Mouse (Mus musculus): ENCODE results near the gene Tspan32. TPM values are rescaled to one million over a fixed set of nuclear protein-coding genes. Genes with fewer than 3 reads are reported as not detected.

Gene Tspan32
- polyA plus RNA-seq, 1 experiment from 2014 or later, result 4.6 TPM

- no peak for ATAC-seq (ENCODE audit: insufficient read depth, low FRiP score, low TSS enrichment)
- H3K27me3 ChIP-seq (ENCODE audit: control insufficient read depth, insufficient read depth, low read length), result no peaks in the 10 kb centered on the region
- H3K4me2 ChIP-seq (ENCODE audit: low read depth), result no peak overlapping the region
- no peak overlapping the region for H3K4me3 ChIP-seq (ENCODE audit: low read depth, low read length)
- H3K36me3 ChIP-seq (ENCODE audit: control insufficient read depth, insufficient read depth, low read length), result no peaks in the 10 kb centered on the region
- WGBS, result 93% methylated on average over 4 of the region's 4 CpGs
- H3K9me3 ChIP-seq (ENCODE audit: control insufficient read depth, low read length), result no peaks in the 10 kb centered on the region
- DNase-seq (ENCODE audit: low spot score), result no peak
- no peak overlapping the region for H3K9ac ChIP-seq (ENCODE audit: low read length)
- no peak overlapping the region for H3K27ac ChIP-seq (ENCODE audit: low read depth, low read length)
- no peaks in the 10 kb centered on the region for H3K4me1 ChIP-seq (ENCODE audit: control insufficient read depth, insufficient read depth, low read length)
These were observed 19.7 kb upstream of the Tspan32 start for GRCm38 (mm10) chr7:142985146-142985545.

DNA sequence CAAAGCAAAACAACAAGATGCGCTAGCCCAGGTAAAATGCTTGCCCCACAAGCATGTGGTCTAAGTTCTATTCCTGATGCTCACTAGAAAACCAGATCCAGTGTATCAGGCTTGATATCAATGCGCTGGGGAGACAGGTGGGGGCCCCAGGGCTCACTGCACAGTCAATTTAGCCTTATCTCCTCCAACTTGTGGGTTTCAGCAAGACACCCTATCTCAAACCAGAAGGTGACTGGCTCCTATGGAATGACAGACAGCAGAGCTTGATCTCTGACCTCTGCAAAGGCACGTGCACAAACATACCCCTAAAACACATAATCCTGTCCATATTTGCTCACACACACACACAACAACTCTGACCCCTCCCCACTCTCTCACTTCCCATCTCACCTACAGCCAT lies 17.1 kb upstream of the Tspan32 start:
- no peak overlapping the region for H3K9ac ChIP-seq (ENCODE audit: low read length)
- H3K9me3 ChIP-seq (ENCODE audit: control insufficient read depth, low read length), result no peaks in the 10 kb centered on the region
- no peaks in the 10 kb centered on the region for H3K27me3 ChIP-seq (ENCODE audit: control insufficient read depth, insufficient read depth, low read length)
- no peaks in the 10 kb centered on the region for H3K4me1 ChIP-seq (ENCODE audit: control insufficient read depth, insufficient read depth, low read length)
- no peak overlapping the region for H3K27ac ChIP-seq (ENCODE audit: low read depth, low read length)
- DNase-seq (ENCODE audit: low spot score) (no peak), ATAC-seq (ENCODE audit: insufficient read depth, low FRiP score, low TSS enrichment) (no peak)
- no peak overlapping the region for H3K4me3 ChIP-seq (ENCODE audit: low read depth, low read length)
- H3K4me2 ChIP-seq (ENCODE audit: low read depth), result no peak overlapping the region
- 85% methylated on average over 3 of the region's 3 CpGs for WGBS
- H3K36me3 ChIP-seq (ENCODE audit: control insufficient read depth, insufficient read depth, low read length), result no peaks in the 10 kb centered on the region

GRCm38 (mm10) chr7:142995004-142995403 lies 9.8 kb upstream of the Tspan32 start:
- Histone ChIP-seq H3K9ac (ENCODE audit: low read length) (no peak overlapping the region), H3K27ac (ENCODE audit: low read depth, low read length) (no peak overlapping the region), H3K4me2 (ENCODE audit: low read depth) (no peak overlapping the region), H3K27me3 (ENCODE audit: control insufficient read depth, insufficient read depth, low read length) (no peaks in the 10 kb centered on the region), H3K36me3 (ENCODE audit: control insufficient read depth, insufficient read depth, low read length) (no peaks in the 10 kb centered on the region), H3K4me3 (ENCODE audit: low read depth, low read length) (no peak overlapping the region), H3K4me1 (ENCODE audit: control insufficient read depth, insufficient read depth, low read length) (no peaks in the 10 kb centered on the region), H3K9me3 (ENCODE audit: control insufficient read depth, low read length) (no peaks in the 10 kb centered on the region)
- DNase-seq (ENCODE audit: low spot score) (no peak), ATAC-seq (ENCODE audit: insufficient read depth, low FRiP score, low TSS enrichment) (no peak)

- Histone ChIP-seq H3K4me2 (ENCODE audit: low read depth) (no peak overlapping the region), H3K9me3 (ENCODE audit: control insufficient read depth, low read length) (no peaks in the 10 kb centered on the region), H3K36me3 (ENCODE audit: control insufficient read depth, insufficient read depth, low read length) (no peaks in the 10 kb centered on the region), H3K27me3 (ENCODE audit: control insufficient read depth, insufficient read depth, low read length) (no peaks in the 10 kb centered on the region), H3K4me3 (ENCODE audit: low read depth, low read length) (no peak overlapping the region), H3K9ac (ENCODE audit: low read length) (no peak overlapping the region), H3K4me1 (ENCODE audit: control insufficient read depth, insufficient read depth, low read length) (no peaks in the 10 kb centered on the region), H3K27ac (ENCODE audit: low read depth, low read length) (no peak overlapping the region)
- DNase-seq (ENCODE audit: low spot score) (no peak), ATAC-seq (ENCODE audit: insufficient read depth, low FRiP score, low TSS enrichment) (no peak)
- 63% methylated on average over 3 of the region's 3 CpGs for WGBS
These were observed 9.1 kb upstream of the Tspan32 start for GRCm38 (mm10) chr7:142995630-142996338.

DNA sequence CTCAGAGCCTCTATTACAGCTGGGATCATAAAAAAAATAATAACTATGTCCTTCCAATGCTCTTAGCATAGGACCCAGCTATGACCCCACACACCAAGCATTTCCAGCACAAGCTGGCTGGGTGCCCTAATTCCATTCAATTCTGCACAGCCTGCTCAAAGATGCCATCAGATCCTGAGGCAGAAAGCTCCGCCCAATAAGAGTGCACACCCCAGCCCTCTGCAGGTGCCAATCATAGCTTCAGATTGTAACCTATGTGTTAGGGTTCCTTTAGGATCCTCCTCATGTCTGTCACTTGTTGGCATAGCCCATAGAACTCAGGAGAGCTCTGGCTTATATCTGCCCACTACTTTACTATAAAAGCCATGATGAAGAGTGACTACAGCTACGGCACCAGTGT lies 7.8 kb upstream of the Tspan32 start:
- H3K27ac ChIP-seq (ENCODE audit: low read depth, low read length), result no peak overlapping the region
- no peaks in the 10 kb centered on the region for H3K4me1 ChIP-seq (ENCODE audit: control insufficient read depth, insufficient read depth, low read length)
- H3K4me2 ChIP-seq (ENCODE audit: low read depth), result no peak overlapping the region
- H3K9ac ChIP-seq (ENCODE audit: low read length), result no peak overlapping the region
- no peaks in the 10 kb centered on the region for H3K27me3 ChIP-seq (ENCODE audit: control insufficient read depth, insufficient read depth, low read length)
- no peak for ATAC-seq (ENCODE audit: insufficient read depth, low FRiP score, low TSS enrichment)
- WGBS, result 84% methylated on average over 2 of the region's 2 CpGs
- DNase-seq (ENCODE audit: low spot score), result no peak
- no peaks in the 10 kb centered on the region for H3K36me3 ChIP-seq (ENCODE audit: control insufficient read depth, insufficient read depth, low read length)
- H3K4me3 ChIP-seq (ENCODE audit: low read depth, low read length), result no peak overlapping the region
- H3K9me3 ChIP-seq (ENCODE audit: control insufficient read depth, low read length), result no peaks in the 10 kb centered on the region

- H3K4me1 ChIP-seq (ENCODE audit: control insufficient read depth, insufficient read depth, low read length), result no peaks in the 10 kb centered on the region
- no peak overlapping the region for H3K9ac ChIP-seq (ENCODE audit: low read length)
- no peaks in the 10 kb centered on the region for H3K36me3 ChIP-seq (ENCODE audit: control insufficient read depth, insufficient read depth, low read length)
- no peaks in the 10 kb centered on the region for H3K27me3 ChIP-seq (ENCODE audit: control insufficient read depth, insufficient read depth, low read length)
- 77% methylated on average over 3 of the region's 3 CpGs for WGBS
- H3K9me3 ChIP-seq (ENCODE audit: control insufficient read depth, low read length), result no peaks in the 10 kb centered on the region
- DNase-seq (ENCODE audit: low spot score), result peak; percentile 7
- no peak overlapping the region for H3K4me2 ChIP-seq (ENCODE audit: low read depth)
- no peak for ATAC-seq (ENCODE audit: insufficient read depth, low FRiP score, low TSS enrichment)
- no peak overlapping the region for H3K27ac ChIP-seq (ENCODE audit: low read depth, low read length)
- H3K4me3 ChIP-seq (ENCODE audit: low read depth, low read length), result no peak overlapping the region
These were observed 7.3 kb upstream of the Tspan32 start for GRCm38 (mm10) chr7:142997403-142998150.

DNA sequence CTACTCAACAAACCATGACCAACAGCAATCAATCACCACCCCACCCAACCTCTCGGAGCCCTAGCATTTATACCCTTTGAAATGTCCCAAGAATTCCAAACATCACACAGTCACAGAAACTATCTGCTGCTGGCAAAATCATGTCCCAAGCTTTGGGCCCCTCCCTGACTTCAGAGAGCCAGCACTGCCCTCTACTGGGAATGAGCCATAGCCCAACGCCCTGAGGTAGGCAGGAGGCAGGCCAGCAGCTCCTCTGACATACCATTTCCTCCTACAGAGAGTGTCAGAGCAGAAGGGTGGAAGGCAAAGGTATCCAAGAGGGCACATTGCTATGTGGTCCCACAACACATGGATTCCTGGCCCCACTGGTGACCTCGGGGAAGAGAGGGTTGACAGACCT lies 2.2 kb upstream of the Tspan32 start:
- DNase-seq (ENCODE audit: low spot score) (peak; percentile 8), ATAC-seq (ENCODE audit: insufficient read depth, low FRiP score, low TSS enrichment) (no peak)
- Histone ChIP-seq H3K4me3 (ENCODE audit: low read depth, low read length) (no peak overlapping the region), H3K27ac (ENCODE audit: low read depth, low read length) (no peak overlapping the region), H3K4me1 (ENCODE audit: control insufficient read depth, insufficient read depth, low read length) (no peaks in the 10 kb centered on the region), H3K9me3 (ENCODE audit: control insufficient read depth, low read length) (no peaks in the 10 kb centered on the region), H3K36me3 (ENCODE audit: control insufficient read depth, insufficient read depth, low read length) (no peaks in the 10 kb centered on the region), H3K9ac (ENCODE audit: low read length) (no peak overlapping the region), H3K4me2 (ENCODE audit: low read depth) (no peak overlapping the region), H3K27me3 (ENCODE audit: control insufficient read depth, insufficient read depth, low read length) (no peaks in the 10 kb centered on the region)
- 22% methylated on average over 3 of the region's 3 CpGs for whole genome bisulfite sequencing

- peak; percentile 7 for DNase-seq (ENCODE audit: low spot score)
- ATAC-seq (ENCODE audit: insufficient read depth, low FRiP score, low TSS enrichment), result no peak
- 87% methylated on average over 6 of the region's 6 CpGs for WGBS
- Histone ChIP-seq H3K27me3 (ENCODE audit: control insufficient read depth, insufficient read depth, low read length) (no peaks in the 10 kb centered on the region), H3K4me1 (ENCODE audit: control insufficient read depth, insufficient read depth, low read length) (no peaks in the 10 kb centered on the region), H3K27ac (ENCODE audit: low read depth, low read length) (0 out of 2 replicates have a peak overlapping the region, but pooled peaks have one; percentile 14), H3K9ac (ENCODE audit: low read length) (no peak overlapping the region; the same call in 1 of the 2 replicates), H3K4me3 (ENCODE audit: low read depth, low read length) (no peak overlapping the region), H3K36me3 (ENCODE audit: control insufficient read depth, insufficient read depth, low read length) (no peaks in the 10 kb centered on the region), H3K9me3 (ENCODE audit: control insufficient read depth, low read length) (no peaks in the 10 kb centered on the region), H3K4me2 (ENCODE audit: low read depth) (no peak overlapping the region)
These were observed 674 bp downstream of the Tspan32 start for GRCm38 (mm10) chr7:143005344-143006096.
